Mouse (Mus musculus) left cerebral cortex, postnatal 25 days (tissue): ENCODE data around the gene Bcas1. TPM values are rescaled to one million over a fixed set of nuclear protein-coding genes. Genes with fewer than 3 reads are reported as not detected.

ENCODE experiments used
- DNase-seq, 2 experiments: peaks; one replicate each; pipeline ENCODE4 v3.0.0; 2022; ENCODE audit warnings: low spot score in 2 of 2, mixed read lengths in 1 of 2
- intact Hi-C: fragments of 180-260 bp; cut with DNase I; formaldehyde crosslinking; loops from one replicate; pipeline ENCODE4 v1.15.1; 2025
- total RNA-seq, 2 experiments: library from RNA; stranded (reverse); gene quantifications; 2 replicates each; pipeline ENCODE4 v1.2.3; 2021

Gene Bcas1
- total RNA-seq, 2 experiments from 2014 or later = 45.7 to 52.5 TPM

DNA sequence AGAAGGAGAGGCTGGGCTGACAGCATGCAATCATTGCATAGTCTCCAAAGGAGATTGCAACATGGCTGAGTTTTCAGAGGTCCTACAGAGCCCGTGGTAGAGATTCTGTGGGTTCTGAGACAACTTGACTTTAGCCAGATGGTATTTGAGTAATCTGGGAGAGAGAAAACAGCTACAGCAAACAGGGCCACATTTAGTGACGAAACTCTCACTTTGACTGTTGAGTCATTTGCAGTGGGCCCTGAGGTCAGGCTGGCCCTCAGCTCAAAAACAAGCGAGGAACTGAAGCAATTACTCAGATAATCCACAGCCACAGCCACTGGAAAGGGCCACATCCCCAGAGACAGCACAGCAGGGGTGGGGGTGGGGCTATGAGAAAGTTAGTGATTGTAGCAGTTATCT lies 105.6 kb downstream of the Bcas1 start:
- intact Hi-C loops = loop anchor here (5.0 kb wide), 1 partner anchor 105 kb away; no protein-coding TSS in a partner anchor
- no peak for DNase-seq

- no peak for DNase-seq
- intact Hi-C loops = loop anchor here (5.0 kb wide), 1 partner anchor 104 kb away; no protein-coding TSS in a partner anchor
Measured at GRCm38 (mm10) chr2:170321579-170321978, 106.1 kb downstream of the Bcas1 start.

GRCm38 (mm10) chr2:170319533-170320463 lies 107.8 kb downstream of the Bcas1 start:
- DNase-seq = no peak
- intact Hi-C loops = loop anchor here (5.0 kb wide), 2 partner anchors 102 to 187 kb away; no protein-coding TSS in a partner anchor

- intact Hi-C loops = loop anchor here (5.0 kb wide), 1 partner anchor 187 kb away; no protein-coding TSS in a partner anchor
- DNase-seq = peak; percentile 84 to 88
Measured at GRCm38 (mm10) chr2:170318713-170319532, 108.7 kb downstream of the Bcas1 start.

- intact Hi-C loops = loop anchor here (5.0 kb wide), 1 partner anchor 184 kb away; no protein-coding TSS in a partner anchor
Measured at GRCm38 (mm10) chr2:170316774-170317173, 110.9 kb downstream of the Bcas1 start.

DNA sequence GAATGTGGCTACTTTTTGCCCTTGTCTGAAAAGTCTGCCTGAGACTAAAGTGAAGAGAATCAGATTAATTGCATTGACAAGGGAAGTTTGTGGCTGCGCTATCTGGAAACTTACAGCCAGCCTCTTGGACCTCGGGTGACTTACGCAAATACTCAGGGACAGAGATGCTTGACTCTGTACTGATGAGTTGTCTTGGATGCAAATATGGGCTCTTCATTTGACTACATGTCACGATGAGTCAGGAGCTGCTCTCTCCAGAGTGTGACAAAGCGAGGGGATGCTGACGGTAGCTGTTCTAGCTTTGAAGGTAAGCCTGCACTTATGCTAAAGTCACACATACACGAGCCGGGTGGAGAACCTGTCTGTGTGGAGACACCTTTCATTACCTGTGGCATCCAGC lies 111.3 kb downstream of the Bcas1 start:
- intact Hi-C loops = loop anchor here (5.0 kb wide), 1 partner anchor 184 kb away; no protein-coding TSS in a partner anchor
- DNase-seq = no peak

More at GRCm38 (mm10) chr2:170316774-170317173, 110.9 kb downstream of the Bcas1 start:
- DNase-seq = no peak

GRCm38 (mm10) chr2:170310988-170311359 lies 116.7 kb downstream of the Bcas1 start:
- DNase-seq = no peak
- intact Hi-C loops = no loop called here

GRCm38 (mm10) chr2:170310310-170310987 lies 117.2 kb downstream of the Bcas1 start:
- intact Hi-C loops = no loop called here
- DNase-seq = no peak

- intact Hi-C loops = no loop called here
Measured at GRCm38 (mm10) chr2:170308966-170309365, 118.7 kb downstream of the Bcas1 start.

GRCm38 (mm10) chr2:170308033-170308820 lies 119.4 kb downstream of the Bcas1 start:
- intact Hi-C loops = no loop called here
- no peak for DNase-seq

More at GRCm38 (mm10) chr2:170308966-170309365, 118.7 kb downstream of the Bcas1 start:
- DNase-seq = no peak

DNA sequence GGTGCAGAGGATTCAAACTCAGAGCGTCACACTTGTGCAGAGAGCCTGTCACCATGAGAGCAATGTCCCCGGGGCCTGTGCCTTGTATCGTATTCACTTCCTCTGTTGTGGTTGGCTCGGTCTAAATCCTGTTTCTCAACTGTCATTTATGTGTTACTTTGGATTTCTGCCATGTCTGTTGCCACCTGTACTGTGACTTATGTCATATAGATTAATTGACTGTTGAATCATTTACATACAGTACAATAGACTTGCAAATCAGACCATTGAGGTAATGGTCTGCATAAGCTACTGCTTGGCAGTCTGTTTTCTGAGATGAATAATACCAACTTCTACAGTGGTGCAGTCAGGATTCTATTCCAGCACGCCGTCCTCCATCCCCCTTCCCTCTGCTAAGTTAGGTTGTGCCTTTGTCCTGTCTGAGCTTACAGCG lies 120.0 kb downstream of the Bcas1 start:
- intact Hi-C loops = no loop called here
- DNase-seq = no peak

DNA sequence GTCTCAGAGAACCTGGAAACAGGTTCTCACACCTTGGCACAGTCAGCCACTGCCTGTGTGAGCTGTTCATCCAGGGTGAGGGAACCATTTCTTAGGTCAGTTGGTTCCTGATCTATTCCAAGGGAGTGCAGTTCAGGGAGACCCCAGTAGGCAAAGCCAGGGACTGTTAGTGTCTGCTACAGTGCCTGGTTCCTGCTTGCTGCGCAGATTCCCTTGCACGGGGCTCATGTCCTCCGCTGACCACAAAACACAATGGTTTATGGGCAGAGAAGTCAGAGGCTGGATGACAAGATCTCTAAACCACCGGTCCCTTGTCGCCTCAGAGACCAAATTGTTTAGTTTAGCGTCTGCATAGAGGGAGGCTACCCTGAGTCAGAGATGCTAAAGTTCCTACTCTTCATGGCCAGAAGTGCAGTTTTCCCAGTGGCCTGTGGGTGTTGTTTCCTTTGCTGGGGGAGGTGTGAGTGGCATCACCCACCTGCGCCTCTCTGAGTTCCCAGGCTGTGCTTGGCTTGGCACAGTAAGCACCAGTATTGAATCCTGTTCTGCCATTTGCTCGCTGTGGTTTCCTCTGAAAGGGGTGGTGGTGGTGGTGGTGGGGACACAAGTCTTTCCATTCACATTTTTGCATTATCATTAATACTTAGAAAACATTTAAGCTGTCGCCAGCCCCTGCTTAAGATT lies 120.9 kb downstream of the Bcas1 start:
- intact Hi-C loops = no loop called here
- DNase-seq = no peak

- peak in 1 of 2 experiments; percentile 18 for DNase-seq
- intact Hi-C loops = no loop called here
Measured at GRCm38 (mm10) chr2:170304766-170305165, 122.9 kb downstream of the Bcas1 start.

DNA sequence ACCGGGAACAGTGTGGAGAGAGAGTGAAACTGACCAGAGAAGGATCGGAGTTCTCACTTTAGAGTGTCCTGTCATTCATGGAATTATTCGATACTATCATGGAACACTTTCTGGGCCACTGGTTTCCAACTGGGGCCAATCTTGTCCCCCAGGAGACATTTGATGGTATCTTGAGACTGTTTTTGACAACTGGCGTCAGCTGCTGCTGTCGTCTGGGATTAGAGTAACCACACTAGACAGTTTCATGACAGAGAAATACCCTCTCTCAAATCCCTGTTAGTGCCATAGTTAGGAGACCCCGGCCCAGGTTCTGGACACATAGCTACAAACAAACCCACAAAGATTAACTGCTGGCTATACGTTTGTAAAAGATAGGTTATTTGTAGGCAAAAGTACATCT lies 124.0 kb downstream of the Bcas1 start:
- intact Hi-C loops = no loop called here
- no peak for DNase-seq

DNA sequence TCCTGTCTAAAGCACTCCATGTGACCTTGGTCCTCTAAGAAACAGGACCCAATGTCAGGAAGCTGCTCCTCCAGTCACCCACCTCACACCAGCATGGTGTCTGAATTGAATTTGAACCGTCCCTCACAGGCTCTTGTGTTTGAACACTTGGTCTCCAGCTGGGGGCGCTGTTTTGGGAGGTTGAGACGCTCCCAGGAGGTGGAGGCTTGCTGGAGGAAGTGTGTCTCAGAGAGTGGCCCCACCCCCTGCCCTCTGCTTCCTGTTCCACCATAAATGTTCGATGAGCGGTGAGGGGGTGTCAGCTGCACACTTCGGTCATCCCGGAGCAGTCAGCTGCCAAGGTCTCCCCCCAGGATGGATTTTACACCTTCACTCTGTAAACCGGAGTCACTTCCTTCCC lies 124.8 kb downstream of the Bcas1 start:
- intact Hi-C loops = no loop called here
- DNase-seq = no peak
